Mouse (Mus musculus) layer of hippocampus, adult 11-12 months (tissue): ENCODE results near the gene Zfp865.
"Not testable (repeated sequence)": the region's sequence is repeated elsewhere in the genome, so short reads cannot be mapped to it uniquely, and the experiment has no call there.

ENCODE experiments used
- DNase-seq: peaks from one replicate; pipeline ENCODE4 v3.0.0; 2022; ENCODE audit warnings: low spot score

Zfp865 gene

DNA sequence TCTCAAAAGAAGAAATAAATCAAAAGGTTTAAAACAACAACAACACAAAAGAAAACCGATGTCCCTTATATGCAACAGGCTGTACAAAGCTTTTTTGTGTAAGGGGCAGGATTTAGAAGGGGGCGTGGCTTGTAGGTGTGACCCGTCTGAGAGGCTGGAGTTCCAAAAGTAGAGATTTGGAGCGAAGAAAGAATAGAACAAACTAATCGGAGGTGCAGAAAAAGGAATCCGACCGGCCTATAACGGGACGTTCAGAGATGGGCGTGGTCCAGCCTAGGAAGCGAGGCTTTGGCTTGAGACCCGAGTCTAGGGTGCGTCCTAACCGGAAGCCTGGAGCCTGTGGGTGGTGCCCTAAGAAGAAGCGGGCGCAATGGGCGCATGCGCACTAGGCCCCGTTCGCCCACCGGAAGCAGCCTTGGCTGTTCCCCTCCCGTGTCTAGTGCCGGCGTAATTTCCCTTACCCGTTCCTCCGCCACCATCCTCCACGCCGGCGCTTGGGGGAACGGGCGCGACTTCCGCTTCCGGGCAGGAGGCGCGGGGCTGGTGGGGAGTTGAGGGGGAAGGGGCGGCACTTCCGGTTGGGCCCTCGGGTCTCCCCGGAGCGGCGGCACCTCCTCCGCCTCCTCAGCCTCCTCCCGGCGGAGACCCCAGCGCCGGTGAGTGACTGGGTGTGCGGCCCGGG lies at the start of gene Zfp865, which contains the start of gene Ccdc106:
Gene Zfp865, plus strand, starts transcription at position 377 of the 682 bp plus-strand sequence.
Gene Ccdc106, plus strand, starts transcription at position 554 of the 682 bp plus-strand sequence.
- DNase-seq: peak; percentile 99

DNA sequence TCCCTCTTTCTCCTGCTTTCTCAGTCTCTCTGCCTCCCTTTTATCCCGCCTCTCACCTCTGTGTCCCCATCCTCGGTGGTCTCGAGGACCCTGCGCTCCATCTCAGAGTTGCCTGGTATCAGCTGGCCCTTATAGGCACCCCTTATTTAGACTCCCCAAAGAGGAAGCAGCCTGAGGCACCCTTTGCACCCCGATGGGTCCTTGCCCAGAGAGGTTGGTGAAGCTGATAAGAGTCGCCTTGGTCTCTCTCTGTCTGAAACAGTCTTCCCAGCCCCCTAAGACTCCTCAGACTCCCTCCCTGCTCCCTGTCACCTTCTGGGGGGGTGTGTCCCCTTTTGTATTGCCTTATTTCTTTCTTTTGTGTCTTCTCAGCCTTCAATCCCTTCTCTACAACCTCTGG lies 49.1 kb upstream of the Zfp865 start, which contains the start of gene Sbk3:
Gene Sbk3, minus strand, starts transcription at position 101 of the 400 bp plus-strand sequence.
- no peak for DNase-seq

DNA sequence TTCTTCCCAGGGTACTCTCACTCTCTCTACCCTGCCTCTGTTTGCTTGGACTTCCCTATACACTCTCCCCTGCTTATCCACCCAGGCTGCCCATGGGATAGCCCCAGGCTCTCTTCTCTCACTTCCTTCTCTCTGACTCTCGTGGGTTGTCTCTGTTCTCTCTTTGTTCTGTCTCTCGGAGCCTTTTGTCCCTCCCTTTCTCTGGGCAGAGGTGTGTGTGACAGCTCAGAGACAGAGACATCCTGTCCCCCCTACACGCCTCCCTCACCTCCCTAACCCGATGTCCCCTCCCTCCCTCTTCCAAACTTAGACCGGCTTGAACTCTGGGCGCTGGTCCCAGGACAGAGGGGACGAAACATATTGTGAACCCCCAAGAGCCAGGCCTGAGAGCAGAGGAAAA lies 48.5 kb upstream of the Zfp865 start:
- no peak for DNase-seq

DNA sequence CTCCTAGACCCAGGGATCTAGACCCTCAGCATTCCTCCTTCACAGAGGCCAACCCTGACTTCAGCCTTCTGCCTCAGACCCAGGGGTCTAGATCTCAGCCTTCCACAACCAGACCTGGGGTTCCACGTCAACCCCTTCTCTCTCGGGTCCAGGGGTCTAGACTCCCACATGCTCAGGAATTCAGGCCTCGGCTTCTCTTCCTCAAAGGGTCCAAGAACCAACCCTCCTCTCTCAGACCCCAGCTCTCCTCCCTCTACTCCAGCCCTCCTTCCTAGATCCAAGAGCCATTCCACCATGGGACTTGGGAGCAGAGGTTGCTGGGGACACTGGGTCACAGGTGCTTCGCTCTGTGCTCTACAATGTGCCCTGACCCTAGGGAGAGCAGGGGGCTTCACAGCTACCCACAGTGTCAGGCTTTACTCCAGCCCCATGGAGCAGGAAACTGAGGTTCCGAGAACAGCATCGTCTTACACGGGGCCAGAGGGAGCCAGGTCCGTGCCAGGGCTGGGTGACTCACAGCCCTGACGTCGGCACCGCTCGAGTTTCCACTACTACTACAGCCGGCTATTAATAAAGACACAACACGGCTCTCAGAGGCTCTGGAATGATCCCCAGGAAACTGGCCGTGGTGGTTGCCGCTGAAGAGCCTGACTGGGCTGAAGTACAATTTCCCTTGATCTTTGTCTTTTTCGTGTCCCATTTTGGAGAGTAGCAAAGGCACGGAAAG lies 47.7 kb upstream of the Zfp865 start:
- peak; percentile 15 for DNase-seq

DNA sequence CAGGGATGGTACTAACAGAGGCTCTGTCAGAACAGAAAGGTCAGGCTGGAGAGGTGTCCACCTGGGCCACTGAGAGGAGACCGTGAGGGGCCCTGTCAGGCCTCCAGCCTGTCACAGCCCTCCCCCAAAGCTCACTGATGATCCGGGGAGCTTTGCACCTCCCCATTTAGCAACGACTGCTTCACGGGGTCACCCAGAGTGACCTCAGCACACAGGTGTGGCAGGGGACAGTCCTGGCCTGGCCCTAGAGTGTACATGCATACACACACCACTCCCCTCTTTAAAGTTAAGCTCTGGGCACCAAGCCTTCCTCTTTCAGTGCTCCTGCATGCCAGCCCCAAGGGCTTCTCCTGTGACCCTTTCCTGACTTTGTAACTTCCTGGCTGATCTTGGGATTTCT lies 44.7 kb upstream of the Zfp865 start:
- no peak for DNase-seq

DNA sequence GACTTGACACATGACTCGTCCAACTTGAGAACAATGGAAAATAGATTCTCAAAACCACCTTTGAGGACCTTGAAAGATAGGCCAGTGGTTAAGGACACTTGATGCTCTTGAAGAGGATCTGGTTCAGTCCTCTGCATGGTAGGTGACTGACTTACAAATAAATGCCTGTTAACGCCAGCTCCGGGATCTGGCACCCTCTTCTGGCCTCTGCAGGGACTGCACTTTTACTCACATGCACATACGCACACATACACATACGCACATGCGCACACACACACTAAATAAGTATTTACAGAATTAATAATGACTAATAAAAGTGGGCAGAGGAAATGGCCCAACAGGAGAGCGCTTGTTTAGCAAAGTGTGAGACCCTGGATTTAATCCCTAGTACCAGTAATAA lies 43.3 kb upstream of the Zfp865 start:
- DNase-seq: no peak

DNA sequence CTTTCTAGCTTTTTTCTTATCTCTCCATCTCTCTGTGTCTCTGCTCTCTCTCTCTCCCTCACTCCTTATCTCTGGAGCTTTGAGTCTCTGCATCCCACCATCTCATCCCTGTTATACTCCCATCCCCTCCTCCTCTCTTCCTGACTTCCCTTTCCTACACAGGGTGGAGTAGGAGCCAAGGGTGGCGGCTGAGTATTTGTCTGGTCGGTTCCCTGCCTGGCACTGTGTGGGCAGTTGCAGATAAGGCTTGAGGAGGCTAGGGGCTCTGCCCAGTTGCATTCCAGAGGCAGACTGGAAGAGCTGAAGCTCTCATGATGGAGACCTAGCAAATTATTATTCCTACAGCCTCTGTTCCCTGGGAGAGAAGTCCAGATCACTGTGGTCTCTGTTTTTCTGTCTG lies 31.9 kb upstream of the Zfp865 start:
- no peak for DNase-seq

DNA sequence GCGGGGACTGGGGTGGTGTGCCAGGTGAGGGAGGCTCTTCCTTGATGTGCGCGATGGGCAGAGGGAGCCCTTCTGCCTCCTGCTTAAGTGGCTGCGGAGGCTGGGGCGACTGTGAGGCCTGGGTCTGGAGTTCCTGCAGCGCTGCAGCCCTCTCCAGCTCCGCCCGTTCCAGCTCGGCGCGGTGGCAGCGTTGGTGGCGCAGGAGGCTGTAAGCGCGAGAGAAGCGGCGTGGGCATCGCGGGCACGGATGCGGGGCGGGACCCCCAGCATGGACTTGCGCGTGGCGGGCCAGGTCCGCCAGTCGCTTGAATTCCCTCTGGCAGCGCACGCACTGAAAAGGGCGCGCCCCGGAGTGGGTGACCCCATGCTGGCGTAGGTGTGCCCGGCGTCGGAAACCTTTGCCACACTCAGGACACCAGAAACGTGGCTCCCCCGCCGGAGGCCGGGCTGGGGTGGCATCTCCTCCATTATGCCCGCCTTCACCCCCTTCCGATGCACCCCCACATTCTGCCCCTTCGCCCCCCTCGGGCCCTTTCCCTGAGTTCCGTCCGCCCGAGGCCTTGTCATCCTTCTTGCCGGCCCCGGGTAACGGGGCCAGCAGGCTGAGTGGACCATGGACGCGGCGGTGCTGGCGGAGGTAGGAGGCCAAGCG lies 26.7 kb upstream of the Zfp865 start:
- no peak for DNase-seq

DNA sequence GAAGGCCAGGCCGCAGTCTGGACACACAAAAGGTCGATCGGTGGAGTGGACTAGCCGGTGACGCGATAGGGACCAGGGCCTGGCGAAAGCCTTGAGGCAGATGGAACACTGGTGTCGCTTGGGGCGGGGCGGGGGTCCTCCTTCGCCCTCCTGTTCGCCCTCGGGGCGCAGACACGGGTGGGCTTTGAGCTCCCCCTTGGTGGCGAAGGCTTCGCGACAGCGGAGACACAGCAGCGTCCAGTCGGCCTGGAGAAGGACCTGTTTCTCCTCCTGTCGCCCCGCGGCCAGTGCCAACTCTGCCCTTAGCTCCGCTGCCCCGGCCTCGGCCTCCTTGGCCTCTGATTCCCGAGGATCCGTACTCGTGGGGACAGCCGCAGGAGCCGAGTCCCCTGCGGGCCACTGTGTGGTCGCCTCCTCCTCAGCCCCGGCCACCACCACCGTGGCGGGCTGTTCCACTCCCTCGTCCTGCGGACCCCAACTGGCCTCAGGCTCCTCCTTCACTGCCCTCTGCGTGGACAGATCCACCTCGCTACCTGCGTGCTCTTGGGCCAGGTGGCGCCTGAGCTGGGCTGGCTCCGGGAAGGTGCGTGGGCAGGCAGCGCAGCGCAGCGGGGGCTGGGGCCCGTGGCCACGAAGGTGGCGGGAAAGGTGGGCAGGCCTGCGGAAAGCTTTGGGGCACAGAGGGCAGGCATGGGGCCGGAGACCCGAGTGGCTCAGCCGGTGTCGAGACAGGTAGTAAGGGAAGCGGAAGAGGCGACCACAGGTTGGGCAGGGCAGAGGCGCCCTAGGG lies 26.0 kb upstream of the Zfp865 start:
- DNase-seq: no peak

DNA sequence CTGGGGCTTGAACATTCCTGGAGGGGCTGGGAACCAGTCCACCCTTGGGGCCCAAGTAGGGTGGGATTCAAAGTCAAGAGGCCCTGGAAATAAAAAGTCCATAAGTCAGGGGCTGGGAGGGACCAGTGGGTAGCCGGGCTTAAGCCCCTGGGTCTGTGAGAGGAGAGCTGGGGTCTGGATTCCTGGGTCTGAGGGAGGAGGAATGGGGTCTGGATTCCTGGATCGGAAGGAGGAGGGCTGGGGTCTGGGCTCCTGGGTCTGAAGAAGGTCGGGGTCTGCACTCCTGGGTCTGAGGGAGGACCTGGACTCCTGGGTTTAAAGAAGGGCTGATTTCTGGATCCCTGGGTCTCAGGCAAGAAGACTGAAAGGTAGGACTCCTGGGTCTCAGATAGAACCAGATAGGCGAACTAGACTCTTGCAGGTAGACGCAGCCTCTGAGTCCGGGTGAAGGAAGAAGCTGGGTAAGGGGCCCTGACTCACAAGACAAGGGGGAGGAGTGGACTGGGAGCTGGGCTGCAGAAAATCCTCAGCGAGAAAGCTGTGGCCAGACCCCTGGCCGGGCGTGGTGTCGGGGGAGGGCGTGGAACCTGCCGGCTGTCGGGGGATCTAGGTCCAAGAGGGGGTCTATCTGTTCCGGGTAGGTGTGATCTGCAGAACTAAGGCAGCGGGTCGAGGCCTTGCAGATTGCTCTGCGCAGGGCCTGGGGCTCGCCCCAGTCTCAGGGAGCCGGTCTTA lies 24.7 kb upstream of the Zfp865 start:
- no peak for DNase-seq

DNA sequence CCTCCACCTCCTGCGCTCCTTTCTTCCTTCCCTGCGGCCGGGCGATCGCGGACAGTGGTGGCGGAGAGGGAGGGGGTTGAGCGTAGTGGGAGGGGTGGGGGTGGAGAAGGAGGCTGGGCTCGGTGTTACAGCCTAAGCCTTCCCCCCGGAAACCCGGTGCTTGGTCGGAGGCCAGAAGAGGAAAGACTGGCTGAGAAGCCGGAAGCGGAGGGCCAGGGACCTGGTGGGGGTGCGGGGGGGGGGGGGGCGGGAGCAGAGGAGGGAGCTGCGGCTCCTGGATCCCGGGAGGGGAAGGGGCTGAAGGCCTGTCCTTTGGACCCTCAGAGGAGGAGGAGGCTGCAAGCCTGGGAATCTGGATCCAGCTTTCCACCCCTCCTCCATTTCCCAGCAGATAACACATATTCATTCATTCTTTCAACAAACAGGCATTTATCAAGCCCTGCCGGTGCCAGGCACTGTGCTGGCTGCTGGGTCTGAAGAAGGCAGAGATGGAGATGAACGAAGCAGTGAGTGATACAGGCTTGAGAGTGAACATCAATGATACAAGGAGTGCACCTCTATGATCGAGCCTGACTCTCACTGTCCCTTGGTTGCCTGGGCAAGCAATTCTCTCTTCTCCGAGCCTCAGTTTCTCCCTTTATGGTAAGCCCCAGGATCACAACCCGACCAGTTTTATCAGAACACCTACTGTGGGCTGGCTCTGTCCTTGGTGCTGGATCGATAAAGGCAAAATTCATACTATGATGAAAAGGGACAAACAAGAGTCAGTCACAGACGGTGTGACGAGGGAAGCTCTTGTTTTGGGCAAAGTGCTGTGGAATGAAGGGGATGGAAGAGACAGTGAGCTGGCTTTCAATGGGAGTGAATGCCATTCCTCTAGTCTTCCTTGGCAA lies 23.9 kb upstream of the Zfp865 start, which contains the start of gene Zfp579:
Gene Zfp579, minus strand, starts transcription at position 156 of the 893 bp plus-strand sequence.
- peak; percentile 92 for DNase-seq

DNA sequence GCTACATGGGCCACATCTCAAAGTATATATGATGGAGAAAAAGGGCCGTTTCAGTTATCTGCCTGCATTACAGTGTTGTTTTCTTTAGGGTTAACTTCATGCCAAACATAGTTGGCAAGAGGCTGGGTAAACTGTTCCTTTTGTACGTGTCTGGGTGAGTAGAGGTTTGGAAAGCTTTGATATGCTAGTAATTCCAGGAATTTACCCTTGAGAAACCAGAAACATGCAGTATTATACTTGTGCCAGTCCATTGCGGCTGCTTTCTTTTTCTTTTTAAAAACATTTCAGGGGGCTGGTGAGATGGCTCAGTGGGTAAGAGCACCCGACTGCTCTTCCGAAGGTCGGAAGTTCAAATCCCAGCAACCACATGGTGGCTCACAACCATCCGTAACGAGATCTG lies 23.2 kb upstream of the Zfp865 start:
- no peak for DNase-seq

DNA sequence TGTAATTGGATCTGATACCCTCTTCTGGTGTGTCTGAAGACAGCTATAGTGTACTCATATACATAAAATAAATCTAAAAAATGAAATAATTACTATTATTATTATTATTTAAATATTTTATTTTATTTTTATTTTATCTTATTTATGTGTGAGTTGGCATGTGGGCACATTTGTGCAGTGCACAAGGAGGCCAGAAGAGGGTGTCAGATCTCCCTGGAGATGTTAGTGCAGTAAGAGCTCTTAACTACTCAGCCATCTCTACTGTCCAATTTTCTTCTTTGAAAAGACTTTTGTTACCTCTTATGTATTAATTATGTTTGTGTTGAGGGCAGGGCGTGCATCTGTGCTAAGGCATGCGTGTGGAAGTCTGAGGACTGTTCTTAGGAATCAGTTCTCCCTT lies 20.3 kb upstream of the Zfp865 start:
- DNase-seq: no peak

DNA sequence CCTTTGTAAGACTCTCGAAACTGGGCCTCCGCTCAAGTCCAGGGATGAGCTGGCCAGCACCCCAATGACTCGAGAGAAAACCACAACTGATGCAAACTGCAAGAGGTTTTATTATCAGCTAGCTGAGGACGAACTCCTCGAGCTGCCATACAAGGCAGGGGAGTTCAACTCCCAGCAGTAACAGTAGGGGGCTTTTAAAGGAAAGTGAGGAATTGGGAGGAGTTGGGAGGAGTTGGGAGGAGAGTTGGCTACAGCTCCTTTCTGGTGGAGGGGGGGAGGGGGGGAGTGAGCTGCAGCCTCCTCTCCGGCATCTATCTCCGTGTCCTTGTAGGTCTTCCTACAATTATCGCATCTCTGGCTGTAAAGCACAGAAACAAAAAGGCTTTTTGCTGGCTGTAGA lies 17.3 kb upstream of the Zfp865 start:
- not testable (repeated sequence) for DNase-seq

DNA sequence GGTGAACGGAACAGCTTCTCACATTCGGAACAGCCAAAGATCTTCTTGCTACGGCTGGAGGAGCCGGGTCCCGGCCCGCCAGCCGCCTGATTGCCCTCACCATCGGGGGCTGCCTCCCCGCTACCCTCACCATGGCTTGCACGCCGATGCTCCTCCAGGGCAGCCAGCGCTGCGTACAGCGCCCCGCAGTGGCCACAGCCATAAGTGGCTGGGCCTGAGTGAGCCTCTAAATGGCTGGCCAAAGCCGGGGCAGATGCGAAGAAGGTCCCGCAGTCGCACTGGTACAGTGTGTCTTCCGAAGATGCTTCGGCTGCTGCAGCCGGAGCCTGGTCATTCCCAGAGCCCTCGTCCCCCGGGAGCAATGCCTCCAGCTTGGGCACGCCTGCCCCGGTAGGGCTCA lies 11.9 kb upstream of the Zfp865 start:
- DNase-seq: no peak

DNA sequence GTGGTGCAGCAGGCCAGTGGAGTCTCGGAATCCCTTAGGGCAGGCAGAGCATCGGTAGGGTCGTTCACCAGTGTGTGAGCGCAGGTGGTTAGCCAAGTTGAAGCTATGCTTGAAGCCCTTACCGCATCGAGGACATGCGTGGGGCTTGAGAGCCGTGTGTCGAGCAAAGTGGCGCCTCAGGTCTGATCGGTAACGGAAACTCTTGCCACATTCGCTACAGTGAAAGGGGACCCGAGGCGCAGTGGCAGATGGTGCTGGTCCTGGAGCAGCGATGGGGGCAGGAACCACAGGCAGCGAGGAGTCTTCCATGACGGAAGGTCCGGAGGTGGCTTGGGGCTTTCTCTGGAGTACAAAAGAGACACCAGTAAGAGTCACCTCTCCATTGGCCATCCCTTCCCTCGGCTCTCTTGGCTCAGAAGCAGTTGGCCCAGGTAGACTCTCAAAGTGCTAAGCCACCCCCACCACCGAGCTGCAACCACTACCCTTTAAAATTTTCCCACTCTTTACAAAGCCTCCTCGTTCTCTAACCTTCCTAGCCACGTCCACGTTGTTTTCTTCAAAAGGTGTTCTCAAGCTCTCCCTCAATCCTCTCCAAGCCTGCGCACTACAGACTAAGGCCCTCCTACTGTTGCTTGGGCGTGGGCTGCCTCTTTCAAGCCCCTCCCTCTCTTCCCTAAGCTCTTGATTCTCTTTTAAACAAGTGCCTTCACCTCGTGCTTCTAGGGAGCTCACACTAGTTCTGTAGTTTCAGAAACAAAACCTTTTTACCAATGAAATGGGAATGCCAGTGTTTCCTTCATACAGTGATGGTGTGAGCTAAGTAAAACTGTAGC lies 7.3 kb upstream of the Zfp865 start:
- DNase-seq: peak; percentile 21

DNA sequence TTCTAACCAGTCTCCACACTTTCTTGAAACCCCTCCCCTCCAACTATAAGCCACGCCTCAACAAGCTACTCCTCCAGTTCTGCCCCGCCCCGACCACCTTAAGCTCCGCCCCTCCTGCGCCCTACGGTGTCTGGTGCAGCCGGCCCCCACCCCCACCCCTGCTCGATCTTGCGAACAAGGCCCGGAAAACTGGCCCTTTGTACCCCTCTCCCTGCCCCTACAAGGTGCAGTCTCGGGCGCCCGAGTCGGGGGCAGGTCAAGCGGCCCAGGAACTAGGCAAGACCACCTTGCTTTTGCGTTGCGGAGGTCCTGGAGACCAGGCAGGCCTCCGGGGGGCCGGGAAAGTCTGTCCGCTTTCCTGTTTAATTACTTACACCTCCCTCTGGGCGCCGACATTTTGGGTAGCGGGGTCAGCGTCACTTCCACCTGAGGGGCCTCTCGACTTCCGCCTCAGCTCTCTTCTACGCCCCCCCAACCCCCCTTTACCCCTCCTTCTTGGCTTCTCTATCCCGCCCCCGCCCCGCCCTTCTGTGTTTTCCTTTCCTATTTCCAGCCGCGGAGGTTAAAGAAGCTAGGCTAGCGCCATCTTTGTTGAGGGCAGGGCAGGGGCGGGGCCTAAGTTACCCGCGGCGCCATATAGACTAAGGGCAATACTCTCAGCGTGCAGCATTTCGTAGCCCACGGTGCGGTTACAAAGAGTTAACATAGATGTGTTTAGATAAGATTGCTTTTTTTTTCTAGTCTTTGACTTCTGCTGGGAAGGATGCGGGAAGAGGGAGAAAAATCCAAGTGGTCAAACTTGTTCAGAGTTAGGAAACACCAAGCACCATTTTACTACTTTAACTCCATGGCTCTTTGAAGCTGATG lies 5.7 kb upstream of the Zfp865 start, which contains the start of the genes Zfp524 and Fiz1:
Gene Zfp524, plus strand, starts transcription at position 165 of the 867 bp plus-strand sequence.
Gene Fiz1, minus strand, starts transcription at position 447 of the 867 bp plus-strand sequence.
- peak; percentile 98 for DNase-seq
